Mouse (Mus musculus): Measurements from ENCODE around the gene Slc4a10. TPM values are rescaled to one million over a fixed set of nuclear protein-coding genes. Genes with fewer than 3 reads are reported as not detected.

Gene Slc4a10
- 0.46 TPM for polyA plus RNA-seq (2017; shearing (Covaris generic))

DNA sequence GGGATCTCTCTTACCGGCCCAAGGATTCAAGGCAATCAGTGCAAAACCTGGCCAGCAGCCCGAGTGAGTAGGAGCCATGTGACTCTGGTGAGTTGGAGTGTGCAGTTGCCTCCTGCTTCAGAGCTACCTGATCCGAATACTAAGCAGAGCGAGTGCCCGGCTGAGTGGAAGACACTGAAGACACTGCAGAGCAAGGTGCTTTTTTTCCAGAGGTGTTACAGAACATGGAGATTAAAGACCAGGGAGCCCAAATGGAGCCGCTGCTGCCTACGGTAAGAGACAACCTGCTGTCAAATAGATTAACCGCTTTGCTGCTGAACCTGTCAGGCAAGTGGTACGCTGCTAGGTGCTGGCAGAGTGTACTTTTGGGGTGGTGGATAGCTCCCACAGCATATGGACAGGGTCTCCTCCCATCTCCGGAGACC, at the start of gene Slc4a10:
Gene Slc4a10 (plus strand): TSS at position 42 of the 425 bp plus-strand sequence.

Other genes starting within 250 kb of the Slc4a10 start
- gene Tbr1, start 243.5 kb upstream of the Slc4a10 start, polyA plus RNA-seq (2017; shearing (Covaris generic)): not detected